Mouse (Mus musculus) liver, embryonic 14.5 days (tissue): ENCODE results near the gene Mast3. TPM values are rescaled to one million over a fixed set of nuclear protein-coding genes. Genes with fewer than 3 reads are reported as not detected.

Source experiments
- ATAC-seq: fragments of 200-750 bp; cut with Nextera tagmentation; 2 replicates; pipeline ENCODE4 v1.8.0; 2017; ENCODE audit warnings: moderate number of reproducible peaks, mild to moderate bottlenecking, moderate library complexity; ENCODE audit not compliant: insufficient read depth
- DNase-seq, 3 experiments: peaks; one replicate each; pipeline ENCODE4 v3.0.0-alpha.2; 2012 to 2013; ENCODE audit warnings: low read depth in 3 of 3, low spot score in 3 of 3
- H3K27ac ChIP-seq: fragments of 300-500 bp; sonication (generic); 2 replicates; pipeline ENCODE4 v1.5.1; 2014; ENCODE audit warnings: moderate library complexity, mild to moderate bottlenecking, control low read depth, inconsistent platforms
- H3K27me3 ChIP-seq: fragments of 300-500 bp; sonication (generic); 2 replicates; pipeline ENCODE4 v1.6.1; 2014; ENCODE audit warnings: mild to moderate bottlenecking, low read length, moderate library complexity; ENCODE audit not compliant: control insufficient read depth, insufficient read depth
- H3K36me3 ChIP-seq: fragments of 300-500 bp; sonication (generic); replicated peaks from 2 replicates; pipeline ENCODE4 v1.6.1; 2014; ENCODE audit warnings: low read depth; ENCODE audit not compliant: control insufficient read depth, insufficient read depth
- H3K4me1 ChIP-seq, 2 experiments: fragments of 200-500 bp in 1 of 2; fragments of 300-500 bp in 1 of 2; sonication (generic) in 1 of 2; replicated peaks; 2 replicates each; pipeline ENCODE4 v1.6.1; 2012 to 2014; ENCODE audit warnings: antibody characterized with exemption in 1 of 2, inconsistent platforms in 1 of 2, low read length in 1 of 2; ENCODE audit not compliant: control insufficient read depth in 2 of 2, insufficient read depth in 2 of 2
- H3K4me2 ChIP-seq: fragments of 300-500 bp; sonication (generic); 2 replicates; pipeline ENCODE4 v1.6.1; 2014; ENCODE audit warnings: low read depth, mild to moderate bottlenecking, control low read depth, moderate library complexity
- H3K4me3 ChIP-seq, 2 experiments: fragments of 200-500 bp in 1 of 2; fragments of 300-500 bp in 1 of 2; sonication (generic) in 1 of 2; 2 replicates each; pipeline ENCODE4 v1.5.1; 2012 to 2014; ENCODE audit warnings: low read depth in 2 of 2, low read length in 2 of 2, mild to moderate bottlenecking in 2 of 2, control low read depth in 1 of 2, inconsistent platforms in 1 of 2, moderate library complexity in 1 of 2; ENCODE audit not compliant: insufficient read depth in 1 of 2
- H3K9ac ChIP-seq: fragments of 300-500 bp; sonication (generic); replicated peaks from 2 replicates; pipeline ENCODE4 v1.6.1; 2014; ENCODE audit warnings: mild to moderate bottlenecking, control low read depth, moderate library complexity
- H3K9me3 ChIP-seq: fragments of 300-500 bp; sonication (generic); 2 replicates; pipeline ENCODE4 v1.6.1; 2016; ENCODE audit warnings: low read length, mixed read lengths; ENCODE audit not compliant: control insufficient read depth
- CTCF ChIP-seq: IDR thresholded peaks from 2 replicates; pipeline ENCODE4 v1.5.1; 2016; ENCODE audit warnings: antibody characterized with exemption, low read depth, control low read depth
- EP300 ChIP-seq: IDR thresholded peaks from 2 replicates; pipeline ENCODE4 v1.6.1; 2016; ENCODE audit warnings: antibody characterized with exemption, low read depth
- WGBS: fragments of 180-500 bp; shearing (Covaris S2); extraction: QIAGEN DNeasy Blood & Tissue Kit; methylation state at CpG from one replicate; pipeline ENCODE4 v1.1.7; 2014; ENCODE audit not compliant: insufficient replicate concordance; 5-methylcytosine and 5-hydroxymethylcytosine counted together
- microRNA-seq: library from miRNA; unstranded; fragments of <30 nt; microRNA quantifications from one replicate; pipeline ENCODE4, GENCODE M21; 2016
- polyA plus RNA-seq, 2 experiments: library from polyadenylated mRNA; depleted of rRNA in 1 of 2; stranded (reverse) in 1 of 2; unstranded in 1 of 2; fragments of >200 nt; fragmentation: Nextera tagmentation in 1 of 2; extraction: Ambion mirVana in 1 of 2; gene quantifications; 2 replicates each; pipeline versions ENCODE4 v1.2.1 to v1.2.3; 2012 to 2014

Gene Mast3
- polyA plus RNA-seq, 2 experiments: 5.4 to 11.1 TPM

- ATAC-seq: no peak
- H3K4me2 ChIP-seq: no peak overlapping the region
- 0 out of 4 replicates have a peak, but pooled peaks cover 0 to 2% of the 10 kb centered on the region in 2 experiments for H3K4me1 ChIP-seq
- no peak overlapping the region for H3K9ac ChIP-seq
- peaks cover 12% of the 10 kb centered on the region for H3K27me3 ChIP-seq
- no peaks in the 10 kb centered on the region for H3K36me3 ChIP-seq
- no peak overlapping the region for H3K27ac ChIP-seq
- no peak overlapping the region for H3K4me3 ChIP-seq
- no peaks in the 10 kb centered on the region for H3K9me3 ChIP-seq
- WGBS: 46% methylated on average over 5 of the region's 5 CpGs
- TF ChIP-seq CTCF: no peak
- TF ChIP-seq EP300: no peak
- DNase-seq: no peak
Observed at GRCm38 (mm10) chr8:70737705-70738104, 67.1 kb downstream of the Mast3 start.

DNA sequence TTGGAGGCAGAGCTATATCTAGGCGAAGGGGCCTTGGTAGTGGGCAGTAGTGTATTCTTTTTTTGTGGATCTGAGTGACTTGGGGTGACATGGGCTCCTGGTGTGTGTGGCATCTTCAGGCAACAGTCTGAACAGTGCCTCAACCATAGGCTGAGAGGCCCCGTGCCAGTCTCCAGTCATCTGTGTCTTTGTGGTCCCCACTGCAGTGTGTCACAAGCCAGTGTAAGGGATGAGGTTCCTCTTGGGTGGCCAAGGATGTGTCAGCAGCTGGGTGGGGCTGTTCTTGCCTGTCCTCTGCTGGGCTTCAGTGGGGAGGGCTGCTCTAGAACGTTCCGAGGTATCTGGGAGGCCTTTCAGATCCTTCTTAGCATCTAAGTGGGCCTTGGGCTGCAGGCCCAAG lies 73.9 kb downstream of the Mast3 start:
- TF ChIP-seq EP300 (no peak), CTCF (no peak)
- no peak for ATAC-seq
- 66% methylated on average over 4 of the region's 4 CpGs for WGBS

GRCm38 (mm10) chr8:70729808-70730475 lies 74.9 kb downstream of the Mast3 start:
- Histone ChIP-seq H3K9me3 (no peaks in the 10 kb centered on the region), H3K36me3 (no peaks in the 10 kb centered on the region), H3K4me2 (peak overlapping the region; percentile 53), H3K27me3 (peaks cover 32% of the 10 kb centered on the region), H3K4me1 (0 out of 4 replicates have a peak, but pooled peaks cover 0 to 2% of the 10 kb centered on the region in 2 experiments), H3K9ac (no peak overlapping the region), H3K4me3 (peak overlapping the region; percentile 17 to 24; a peak in 2 of 4 replicates), H3K27ac (no peak overlapping the region)
- 2% methylated on average over 34 of the region's 34 CpGs for WGBS
- peak; percentile 61; the same call in 1 of the 2 replicates for TF ChIP-seq CTCF
- no peak for TF ChIP-seq EP300
- ATAC-seq (no peak), DNase-seq (no peak)

More for the DNA sequence above, 73.9 kb downstream of the Mast3 start:
- Histone ChIP-seq H3K27ac (no peak overlapping the region), H3K9me3 (no peaks in the 10 kb centered on the region), H3K9ac (no peak overlapping the region), H3K4me3 (no peak overlapping the region), H3K27me3 (peaks cover 32% of the 10 kb centered on the region), H3K36me3 (no peaks in the 10 kb centered on the region), H3K4me2 (no peak overlapping the region), H3K4me1 (0 out of 4 replicates have a peak, but pooled peaks cover 0 to 2% of the 10 kb centered on the region in 2 experiments)
- no peak for DNase-seq

Small RNAs within 50 kb of the gene (microRNA-seq; reads per million reads assigned to microRNA genes)
- gene Mir7240: not detected

Other genes with a start within 250 kb of the Mast3 start
- gene Isyna1, start 210.7 kb downstream of the Mast3 start, polyA plus RNA-seq (2012; rRNA removed): 61.3 and 62.4 TPM in 2 replicates
- gene Isyna1, start 210.7 kb downstream of the Mast3 start, polyA plus RNA-seq (2014; fragmentation: Nextera tagmentation; extraction: Ambion mirVana): 30.2 and 34.2 TPM in 2 replicates
- gene Ssbp4, start 196.2 kb downstream of the Mast3 start, polyA plus RNA-seq (2012; rRNA removed): 36.3 and 50.8 TPM in 2 replicates
- gene Ssbp4, start 196.2 kb downstream of the Mast3 start, polyA plus RNA-seq (2014; fragmentation: Nextera tagmentation; extraction: Ambion mirVana): 49.5 and 61.7 TPM in 2 replicates
- gene Lrrc25, start 188.9 kb downstream of the Mast3 start, polyA plus RNA-seq (2012; rRNA removed): 4.3 and 5.3 TPM in 2 replicates
- 4.7 TPM in 2 replicates for gene Lrrc25, start 188.9 kb downstream of the Mast3 start, polyA plus RNA-seq (2014; fragmentation: Nextera tagmentation; extraction: Ambion mirVana)
- 6.3 and 9.0 TPM in 2 replicates for gene Gdf15, start 172.6 kb downstream of the Mast3 start, polyA plus RNA-seq (2012; rRNA removed)
- 1.2 and 2.8 TPM in 2 replicates for gene Gdf15, start 172.6 kb downstream of the Mast3 start, polyA plus RNA-seq (2014; fragmentation: Nextera tagmentation; extraction: Ambion mirVana)
- 7.6 and 8.6 TPM in 2 replicates for gene Pgpep1, start 144.7 kb downstream of the Mast3 start, polyA plus RNA-seq (2012; rRNA removed)
- gene Pgpep1, start 144.7 kb downstream of the Mast3 start, polyA plus RNA-seq (2014; fragmentation: Nextera tagmentation; extraction: Ambion mirVana): 19.8 and 23.5 TPM in 2 replicates
- gene Lsm4, start 131.8 kb downstream of the Mast3 start, polyA plus RNA-seq (2012; rRNA removed): 134 and 478 TPM in 2 replicates
- 160 and 176 TPM in 2 replicates for gene Lsm4, start 131.8 kb downstream of the Mast3 start, polyA plus RNA-seq (2014; fragmentation: Nextera tagmentation; extraction: Ambion mirVana)
- gene Jund, start 106.1 kb downstream of the Mast3 start, polyA plus RNA-seq (2012; rRNA removed): 28.4 and 29.4 TPM in 2 replicates
- gene Jund, start 106.1 kb downstream of the Mast3 start, polyA plus RNA-seq (2014; fragmentation: Nextera tagmentation; extraction: Ambion mirVana): 20.3 and 21.8 TPM in 2 replicates
- gene Iqcn, start 101.6 kb downstream of the Mast3 start, polyA plus RNA-seq (2012; rRNA removed): not detected in 2 replicates
- gene Iqcn, start 101.6 kb downstream of the Mast3 start, polyA plus RNA-seq (2014; fragmentation: Nextera tagmentation; extraction: Ambion mirVana): not detected in 2 replicates
- gene Gm3336, start 86.5 kb downstream of the Mast3 start, polyA plus RNA-seq (2012; rRNA removed): 0.04 TPM in 1 of 2 replicates, not detected in the other
- gene Gm3336, start 86.5 kb downstream of the Mast3 start, polyA plus RNA-seq (2014; fragmentation: Nextera tagmentation; extraction: Ambion mirVana): 0.11 TPM in 2 replicates
- 1.6 TPM in 2 replicates for gene Pde4c, start 81.3 kb downstream of the Mast3 start, polyA plus RNA-seq (2012; rRNA removed)
- gene Pde4c, start 81.3 kb downstream of the Mast3 start, polyA plus RNA-seq (2014; fragmentation: Nextera tagmentation; extraction: Ambion mirVana): 0.34 and 0.74 TPM in 2 replicates
- gene Rab3a, start 50.4 kb downstream of the Mast3 start, polyA plus RNA-seq (2012; rRNA removed): 2.7 and 3.2 TPM in 2 replicates
- 1.6 and 2.4 TPM in 2 replicates for gene Rab3a, start 50.4 kb downstream of the Mast3 start, polyA plus RNA-seq (2014; fragmentation: Nextera tagmentation; extraction: Ambion mirVana)
- 25.3 and 28.5 TPM in 2 replicates for gene Mpv17l2, start 44.1 kb downstream of the Mast3 start, polyA plus RNA-seq (2012; rRNA removed)
- 39.8 and 41.5 TPM in 2 replicates for gene Mpv17l2, start 44.1 kb downstream of the Mast3 start, polyA plus RNA-seq (2014; fragmentation: Nextera tagmentation; extraction: Ambion mirVana)
- 13.2 and 17.5 TPM in 2 replicates for gene Pik3r2, start 28.3 kb downstream of the Mast3 start, polyA plus RNA-seq (2012; rRNA removed)
- 8.2 and 12.0 TPM in 2 replicates for gene Pik3r2, start 28.3 kb downstream of the Mast3 start, polyA plus RNA-seq (2014; fragmentation: Nextera tagmentation; extraction: Ambion mirVana)
- 0.11 and 0.13 TPM in 2 replicates for gene Il12rb1, start 3.4 kb upstream of the Mast3 start, polyA plus RNA-seq (2012; rRNA removed)
- 0.18 and 0.39 TPM in 2 replicates for gene Il12rb1, start 3.4 kb upstream of the Mast3 start, polyA plus RNA-seq (2014; fragmentation: Nextera tagmentation; extraction: Ambion mirVana)
- 33.9 and 35.0 TPM in 2 replicates for gene Arrdc2, start 34.7 kb upstream of the Mast3 start, polyA plus RNA-seq (2012; rRNA removed)
- gene Arrdc2, start 34.7 kb upstream of the Mast3 start, polyA plus RNA-seq (2014; fragmentation: Nextera tagmentation; extraction: Ambion mirVana): 9.5 and 14.3 TPM in 2 replicates
- 0.27 and 0.34 TPM in 2 replicates for gene Kcnn1, start 58.2 kb upstream of the Mast3 start, polyA plus RNA-seq (2012; rRNA removed)
- gene Kcnn1, start 58.2 kb upstream of the Mast3 start, polyA plus RNA-seq (2014; fragmentation: Nextera tagmentation; extraction: Ambion mirVana): 0.08 and 0.17 TPM in 2 replicates
- gene Ccdc124, start 68.9 kb upstream of the Mast3 start, polyA plus RNA-seq (2012; rRNA removed): 20.4 and 34.3 TPM in 2 replicates
- gene Ccdc124, start 68.9 kb upstream of the Mast3 start, polyA plus RNA-seq (2014; fragmentation: Nextera tagmentation; extraction: Ambion mirVana): 54.1 and 56.3 TPM in 2 replicates
- 0.06 and 0.10 TPM in 2 replicates for gene Slc5a5, start 87.7 kb upstream of the Mast3 start, polyA plus RNA-seq (2012; rRNA removed)
- 0.03 and 0.05 TPM in 2 replicates for gene Slc5a5, start 87.7 kb upstream of the Mast3 start, polyA plus RNA-seq (2014; fragmentation: Nextera tagmentation; extraction: Ambion mirVana)
- gene Rpl18a, start 92.4 kb upstream of the Mast3 start, polyA plus RNA-seq (2012; rRNA removed): 2,449 and 2,899 TPM in 2 replicates
- gene Rpl18a, start 92.4 kb upstream of the Mast3 start, polyA plus RNA-seq (2014; fragmentation: Nextera tagmentation; extraction: Ambion mirVana): 3,155 and 3,211 TPM in 2 replicates
- gene Map1s, start 100.9 kb upstream of the Mast3 start, polyA plus RNA-seq (2012; rRNA removed): 11.5 and 15.4 TPM in 2 replicates
- gene Map1s, start 100.9 kb upstream of the Mast3 start, polyA plus RNA-seq (2014; fragmentation: Nextera tagmentation; extraction: Ambion mirVana): 9.3 and 11.8 TPM in 2 replicates